Mouse (Mus musculus) NIH3T3 (cell line): ENCODE measurements around the gene Ntpcr.
A peak's percentile ranks its signal among the peaks of the same experiment; 100 is the strongest.

Experiments used
- DNase-seq: peaks from one replicate; pipeline ENCODE4 v3.0.0-alpha.2; 2012; ENCODE audit warnings: low read depth

Gene Ntpcr

GRCm38 (mm10) chr8:125729746-125730145 lies at the start of gene Ntpcr:
Ntpcr (plus strand) TSS chr8:125729963.
- DNase-seq = no peak

GRCm38 (mm10) chr8:125680851-125681408 lies 48.8 kb upstream of the Ntpcr start:
- DNase-seq = no peak

GRCm38 (mm10) chr8:125685216-125685760 lies 44.5 kb upstream of the Ntpcr start:
- DNase-seq = no peak

GRCm38 (mm10) chr8:125686221-125686865 lies 43.4 kb upstream of the Ntpcr start:
- no peak for DNase-seq

GRCm38 (mm10) chr8:125690166-125690915 lies 39.4 kb upstream of the Ntpcr start:
- DNase-seq = no peak

GRCm38 (mm10) chr8:125690961-125691360 lies 38.8 kb upstream of the Ntpcr start:
- no peak for DNase-seq

- DNase-seq = peak; percentile 26
These were observed 37.3 kb upstream of the Ntpcr start for GRCm38 (mm10) chr8:125692447-125692846.

GRCm38 (mm10) chr8:125693197-125693596 lies 36.6 kb upstream of the Ntpcr start:
- peak; percentile 23 for DNase-seq

DNA sequence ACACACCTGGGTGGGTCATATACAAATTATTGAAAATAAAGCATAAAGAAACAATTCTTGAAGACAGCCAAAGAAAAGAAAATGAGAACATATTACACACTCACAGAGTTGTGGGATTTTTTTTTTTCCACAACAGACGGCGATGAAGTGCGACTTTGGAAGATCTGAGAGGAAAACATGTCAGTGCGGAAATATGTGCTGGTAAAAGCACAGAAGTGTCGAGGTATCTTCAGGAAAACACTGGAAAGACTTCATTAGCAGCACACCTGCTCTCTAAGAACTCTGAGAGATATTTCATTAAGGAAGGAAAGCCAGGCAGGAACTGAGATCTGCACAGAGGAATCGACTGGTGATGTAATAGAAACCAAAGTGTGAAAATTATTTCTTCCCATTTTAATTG lies 33.8 kb upstream of the Ntpcr start:
- DNase-seq = no peak

- no peak for DNase-seq
These were observed 30.3 kb upstream of the Ntpcr start for GRCm38 (mm10) chr8:125699391-125700025.

- no peak for DNase-seq
These were observed 29.4 kb upstream of the Ntpcr start for GRCm38 (mm10) chr8:125700407-125700806.

- no peak for DNase-seq
These were observed 26.8 kb upstream of the Ntpcr start for GRCm38 (mm10) chr8:125702868-125703473.

- no peak for DNase-seq
These were observed 25.3 kb upstream of the Ntpcr start for GRCm38 (mm10) chr8:125704434-125704833.

DNA sequence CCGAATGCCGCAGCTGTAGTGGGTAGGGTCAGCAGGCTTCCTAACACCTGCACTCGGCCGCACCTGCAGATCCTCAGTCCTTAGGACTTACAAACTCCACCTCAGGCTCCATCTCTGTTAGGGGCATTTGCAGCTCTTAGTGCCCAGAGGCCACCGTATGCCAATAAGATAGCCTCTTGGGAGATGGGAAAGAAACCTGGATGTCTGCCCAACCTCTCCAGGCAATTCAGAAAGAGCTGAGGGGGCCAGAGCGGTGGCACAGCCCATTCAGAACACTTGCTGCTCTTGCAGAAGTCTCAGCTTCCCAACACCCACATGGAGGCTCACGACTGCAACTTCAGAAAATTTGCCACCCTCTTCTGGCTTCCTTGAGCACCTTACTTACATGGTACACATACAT lies 23.9 kb upstream of the Ntpcr start:
- no peak for DNase-seq

DNA sequence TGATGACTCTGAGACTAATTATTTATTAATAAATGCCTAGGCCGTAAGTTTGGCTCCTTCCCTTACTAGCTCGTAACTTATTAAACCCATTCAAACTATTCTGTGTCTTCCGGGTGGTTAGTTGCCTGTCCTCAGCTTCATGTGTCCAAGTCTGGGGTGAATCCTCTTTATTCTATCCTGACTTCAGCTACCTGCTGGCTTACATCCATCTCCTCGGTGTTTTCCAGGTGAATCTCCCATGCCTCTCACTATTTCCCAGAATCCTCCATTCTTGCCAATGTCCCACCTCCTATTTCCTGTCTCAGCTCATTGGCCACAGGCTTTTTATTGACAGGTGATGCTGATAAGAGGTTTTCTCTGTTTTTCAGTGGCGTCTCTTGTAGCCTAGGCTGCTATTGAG lies 20.6 kb upstream of the Ntpcr start:
- no peak for DNase-seq

DNA sequence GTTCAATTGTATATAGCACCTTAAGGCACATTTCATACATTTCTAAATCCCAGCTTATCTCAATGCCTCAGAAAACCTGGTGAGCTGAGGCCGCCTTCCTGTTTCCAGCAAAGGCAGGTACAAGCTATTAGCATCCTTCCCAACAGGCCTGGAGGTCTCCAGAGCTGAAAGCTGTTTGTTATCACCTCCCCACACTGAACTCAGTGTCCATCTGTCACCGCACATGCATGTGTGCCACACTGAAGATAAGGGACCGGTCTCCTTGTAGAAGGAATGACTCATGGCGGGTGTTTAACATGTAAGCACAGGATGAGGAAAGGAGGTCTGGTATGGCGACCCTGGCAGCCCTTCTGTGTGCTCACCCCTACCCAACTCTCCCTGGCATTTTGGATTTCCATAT lies 18.2 kb upstream of the Ntpcr start:
- no peak for DNase-seq

DNA sequence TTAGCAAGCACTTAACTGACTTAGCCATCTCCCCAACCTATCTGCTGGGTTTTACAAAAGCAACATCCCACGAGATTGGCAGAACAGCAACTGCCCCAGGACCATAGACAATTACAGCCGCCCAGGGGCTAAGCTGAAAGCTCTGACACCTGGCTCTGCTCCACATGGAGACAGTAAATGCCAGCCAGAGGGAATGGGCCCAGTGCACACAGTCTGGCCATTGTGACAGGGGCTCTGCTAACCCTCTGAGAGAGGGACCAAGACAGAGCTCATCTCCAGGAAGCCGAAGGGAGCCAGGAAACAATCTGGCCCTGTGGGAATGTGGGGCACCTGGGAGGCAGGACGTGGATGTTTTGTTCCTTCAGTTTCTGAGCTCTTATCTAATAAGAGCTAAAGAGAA lies 13.6 kb upstream of the Ntpcr start:
- no peak for DNase-seq

DNA sequence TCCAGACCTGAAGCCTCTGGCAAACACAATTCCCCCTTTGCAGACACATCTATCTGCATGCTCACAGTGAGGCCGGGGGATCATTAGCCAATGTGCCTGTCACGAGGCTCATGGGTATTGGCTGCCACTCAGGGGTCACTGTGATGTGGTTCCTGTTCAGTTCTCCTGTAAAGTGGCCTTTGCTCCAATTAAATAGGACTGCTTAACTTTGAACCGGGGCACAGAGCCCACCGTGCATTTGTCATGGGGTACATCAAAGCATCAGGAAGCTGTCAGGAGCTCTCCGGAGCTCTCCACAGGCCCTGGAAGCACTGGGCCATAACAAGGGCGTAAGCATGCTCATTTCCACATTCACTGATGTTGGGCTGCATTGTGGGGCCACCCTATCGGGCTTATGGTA lies 13.2 kb upstream of the Ntpcr start:
- no peak for DNase-seq

DNA sequence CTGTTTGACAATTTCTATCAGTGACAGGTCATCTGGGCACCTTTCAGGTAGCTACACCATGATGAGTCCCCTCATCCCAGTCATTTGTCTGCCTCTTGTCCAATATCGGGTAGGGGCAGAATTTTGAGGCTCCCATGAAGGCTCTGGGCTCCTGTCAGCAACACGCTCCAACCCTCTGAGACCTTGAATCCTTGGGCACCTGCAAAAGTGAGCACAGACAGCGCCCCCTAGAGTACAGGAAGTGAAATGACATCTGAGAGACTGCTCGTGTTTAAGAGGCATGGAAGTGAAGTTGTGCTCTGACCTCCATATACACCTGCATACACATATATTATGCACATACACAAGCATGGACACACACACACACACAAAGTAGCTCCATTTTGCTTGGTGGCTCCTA lies 10.8 kb upstream of the Ntpcr start:
- no peak for DNase-seq

DNA sequence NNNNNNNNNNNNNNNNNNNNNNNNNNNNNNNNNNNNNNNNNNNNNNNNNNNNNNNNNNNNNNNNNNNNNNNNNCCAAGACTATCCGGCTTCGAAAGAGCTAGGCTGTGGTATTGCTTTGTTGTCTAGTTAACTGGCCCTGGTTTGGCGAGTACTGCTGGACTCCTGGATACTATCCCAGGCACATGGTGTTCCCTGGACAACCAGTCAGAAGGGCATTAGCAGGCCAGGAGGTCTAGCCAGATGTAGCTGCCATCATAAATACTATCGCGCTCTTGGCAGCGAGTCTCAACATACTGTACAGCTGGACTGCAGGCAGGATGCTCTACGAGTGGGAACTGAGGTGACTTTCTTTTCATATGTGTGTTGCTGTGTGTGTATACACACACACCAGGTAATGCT lies 7.1 kb upstream of the Ntpcr start:
- DNase-seq = peak; percentile 64

- no peak for DNase-seq
These were observed 6.3 kb upstream of the Ntpcr start for GRCm38 (mm10) chr8:125723437-125723836.
